Mouse (Mus musculus): Measurements from ENCODE around the gene Zfp213. TPM values are rescaled to one million over a fixed set of nuclear protein-coding genes. Genes with fewer than 3 reads are reported as not detected.

Gene Zfp213
- 16.0 and 16.4 TPM in 2 replicates for polyA plus RNA-seq (2015; fragmentation: Nextera tagmentation; extraction: Ambion mirVana)

DNA sequence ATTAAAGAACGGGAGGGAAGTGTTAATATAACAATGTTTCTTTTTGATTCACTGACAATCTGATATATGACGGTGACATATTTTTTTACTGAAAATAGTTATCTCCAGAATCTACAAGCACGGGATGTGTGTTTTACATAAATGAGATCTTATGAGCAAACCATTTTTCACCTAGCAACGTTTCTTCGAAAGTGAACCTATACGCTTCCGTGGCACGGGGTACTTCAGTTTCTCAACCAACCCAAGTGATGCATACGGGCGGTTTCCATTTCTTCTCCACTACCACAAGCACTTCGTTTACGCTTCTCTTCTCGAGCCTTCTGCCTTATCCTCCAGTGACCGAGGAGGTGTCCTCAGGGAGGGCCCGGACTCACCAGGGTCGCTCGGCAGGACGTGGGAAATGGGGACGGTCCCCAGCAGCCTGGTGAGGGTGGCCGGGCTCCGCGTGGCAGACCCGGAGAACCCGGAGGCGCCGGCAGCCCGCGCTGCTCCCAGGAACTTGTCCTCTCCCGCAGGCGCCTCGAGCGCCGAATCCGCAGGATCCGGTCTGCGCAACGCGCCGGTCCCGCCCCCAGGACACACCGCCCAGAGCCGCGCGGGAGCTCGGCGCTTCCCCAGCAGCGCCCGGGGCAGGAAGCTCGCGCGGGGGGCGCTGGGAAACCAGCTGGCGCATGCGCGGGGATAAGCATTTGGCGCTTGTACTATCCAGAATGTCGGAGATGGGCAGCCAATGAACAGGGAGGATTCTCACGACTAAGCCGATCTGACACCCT lies at the start of gene Zfp213:
TSS of gene Zfp213 (minus strand) at position 644 of the 773 bp plus-strand sequence.
- Histone ChIP-seq H3K4me1 (peaks cover 20% of the 10 kb centered on the region), H3K4me2 (peak within 1 kb of the TSS; percentile 76), H3K9me3 (replicated peaks) (no peaks in the 10 kb centered on the region), H3K4me3 (replicated peaks) (peak within 1 kb of the TSS; percentile 75), H3K9ac (replicated peaks) (peak within 1 kb of the TSS; percentile 93), H3K27ac (replicated peaks) (peak within 1 kb of the TSS; percentile 95), H3K36me3 (peaks cover 23% of the 10 kb centered on the region), H3K27me3 (replicated peaks) (no peaks in the 10 kb centered on the region)
- ATAC-seq (ENCODE audit: low FRiP score), result peak; percentile 96
- under 1% methylated on average over 59 of the region's 59 CpGs for WGBS

DNA sequence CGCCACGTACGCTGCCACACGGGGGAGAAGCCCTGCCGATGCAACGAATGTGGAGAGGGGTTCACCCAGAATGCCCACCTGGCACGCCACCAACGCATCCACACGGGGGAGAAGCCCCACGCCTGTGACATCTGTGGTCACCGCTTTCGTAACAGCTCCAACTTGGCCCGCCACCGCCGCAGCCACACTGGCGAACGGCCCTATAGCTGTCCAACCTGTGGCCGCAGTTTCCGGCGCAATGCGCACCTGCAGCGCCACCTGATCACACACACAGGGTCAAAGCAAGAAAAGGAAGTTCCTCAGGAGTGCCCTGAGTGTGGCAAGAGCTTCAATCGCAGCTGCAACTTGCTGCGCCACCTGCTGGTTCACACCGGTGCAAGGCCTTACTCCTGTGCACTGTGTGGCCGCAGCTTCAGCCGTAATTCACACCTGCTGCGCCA lies 46.3 kb upstream of the Zfp213 start:
- 84% methylated on average over 28 of the region's 28 CpGs for WGBS
- Histone ChIP-seq H3K4me2 (no peak overlapping the region), H3K4me1 (no peaks in the 10 kb centered on the region), H3K27me3 (replicated peaks) (no peaks in the 10 kb centered on the region), H3K9ac (replicated peaks) (no peak overlapping the region), H3K27ac (replicated peaks) (no peak overlapping the region), H3K4me3 (replicated peaks) (no peak overlapping the region), H3K9me3 (replicated peaks) (no peaks in the 10 kb centered on the region), H3K36me3 (no peaks in the 10 kb centered on the region)
- no peak for ATAC-seq (ENCODE audit: low FRiP score)

DNA sequence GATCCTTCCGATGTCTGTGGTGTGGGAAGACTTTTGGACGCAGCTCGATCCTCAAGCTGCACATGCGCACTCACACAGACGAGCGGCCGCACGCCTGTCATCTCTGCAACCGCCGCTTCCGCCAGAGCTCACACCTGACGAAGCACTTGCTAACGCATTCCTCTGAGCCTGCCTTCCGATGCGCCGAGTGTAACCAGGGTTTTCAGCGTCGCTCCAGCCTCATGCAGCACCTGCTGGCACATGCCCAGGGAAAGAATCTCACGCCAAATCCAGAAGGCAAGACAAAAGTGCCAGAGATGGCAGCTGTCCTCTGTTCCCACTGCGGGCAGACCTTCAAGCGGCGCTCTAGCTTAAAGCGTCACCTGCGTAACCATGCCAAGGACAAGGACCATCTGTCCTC lies 45.6 kb upstream of the Zfp213 start:
- Histone ChIP-seq H3K4me2 (no peak overlapping the region), H3K9me3 (replicated peaks) (no peaks in the 10 kb centered on the region), H3K27ac (replicated peaks) (no peak overlapping the region), H3K4me1 (no peaks in the 10 kb centered on the region), H3K36me3 (no peaks in the 10 kb centered on the region), H3K27me3 (replicated peaks) (no peaks in the 10 kb centered on the region), H3K4me3 (replicated peaks) (no peak overlapping the region), H3K9ac (replicated peaks) (no peak overlapping the region)
- no peak for ATAC-seq (ENCODE audit: low FRiP score)
- 95% methylated on average over 24 of the region's 24 CpGs for WGBS

DNA sequence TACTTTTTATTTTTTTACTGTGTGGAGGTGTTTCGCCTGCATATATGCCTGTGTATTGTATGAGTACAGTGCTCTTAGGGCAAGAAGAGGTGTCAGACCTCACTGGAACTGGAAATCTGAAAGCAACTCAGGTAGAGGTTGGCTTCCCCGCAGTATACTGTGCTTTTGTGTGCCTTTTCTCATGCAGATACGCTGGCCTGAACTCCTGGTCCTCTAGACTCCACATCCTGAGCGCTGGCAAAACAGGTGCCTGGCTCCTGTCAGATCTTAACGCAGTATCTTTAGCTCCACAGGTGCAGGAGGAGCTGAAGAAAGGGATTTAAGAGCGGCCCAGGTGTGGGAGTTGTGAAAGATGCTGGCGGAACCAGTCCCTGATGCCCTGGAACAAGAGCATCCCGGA lies 41.2 kb upstream of the Zfp213 start:
- Histone ChIP-seq H3K4me2 (no peak overlapping the region), H3K9me3 (replicated peaks) (no peaks in the 10 kb centered on the region), H3K9ac (replicated peaks) (no peak overlapping the region), H3K4me1 (no peaks in the 10 kb centered on the region), H3K27me3 (replicated peaks) (no peaks in the 10 kb centered on the region), H3K4me3 (replicated peaks) (no peak overlapping the region), H3K27ac (replicated peaks) (no peak overlapping the region), H3K36me3 (no peaks in the 10 kb centered on the region)
- no peak for ATAC-seq (ENCODE audit: low FRiP score)
- 90% methylated on average over 8 of the region's 8 CpGs for WGBS

DNA sequence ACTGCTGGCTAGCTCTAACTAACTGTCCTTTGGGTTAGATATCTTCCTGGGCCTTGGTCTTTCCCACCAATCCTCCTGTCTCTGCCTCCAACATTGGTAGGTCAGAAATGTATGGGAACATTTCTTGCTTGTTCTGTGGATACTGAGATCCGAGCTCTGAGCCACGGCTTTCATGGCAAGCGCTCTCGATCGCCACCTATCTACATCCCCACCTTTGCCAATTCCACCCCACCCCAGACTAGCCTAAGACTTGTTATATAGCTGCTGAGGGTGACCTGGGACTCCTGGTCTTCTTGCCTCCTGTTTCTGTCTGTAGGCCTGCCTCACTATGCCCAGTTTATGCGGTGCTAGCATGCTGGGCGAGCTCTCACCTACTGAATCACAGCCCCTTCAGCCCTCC lies 40.4 kb upstream of the Zfp213 start:
- H3K9me3 ChIP-seq (replicated peaks), result no peaks in the 10 kb centered on the region
- H3K4me1 ChIP-seq, result 0 out of 2 replicates have a peak, but pooled peaks cover 4% of the 10 kb centered on the region
- no peaks in the 10 kb centered on the region for H3K27me3 ChIP-seq (replicated peaks)
- ATAC-seq (ENCODE audit: low FRiP score), result no peak
- 75% methylated on average over 7 of the region's 7 CpGs for WGBS
- no peak overlapping the region for H3K4me3 ChIP-seq (replicated peaks)
- no peaks in the 10 kb centered on the region for H3K36me3 ChIP-seq
- H3K27ac ChIP-seq (replicated peaks), result no peak overlapping the region
- no peak overlapping the region for H3K9ac ChIP-seq (replicated peaks)
- H3K4me2 ChIP-seq, result no peak overlapping the region

DNA sequence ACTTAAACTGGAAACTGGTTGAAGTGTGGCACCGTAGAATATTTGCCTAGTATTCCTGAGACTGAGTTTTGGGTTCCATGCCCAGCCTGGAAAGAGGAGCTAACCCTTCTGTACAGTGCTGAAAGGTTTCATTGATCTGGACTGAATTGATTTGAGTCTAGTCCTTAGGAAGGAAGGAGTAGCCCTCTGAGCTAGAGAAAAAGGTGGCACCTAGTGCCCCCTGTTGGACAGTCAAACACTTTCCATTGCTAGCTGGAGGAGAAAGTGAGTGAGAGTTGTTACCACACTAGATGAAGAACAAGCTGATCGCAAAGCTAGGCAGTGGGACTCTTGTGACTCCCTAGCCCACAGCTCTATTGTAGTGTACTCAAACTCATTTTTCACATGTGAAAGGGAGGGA lies 39.5 kb upstream of the Zfp213 start:
- H3K4me1 ChIP-seq, result peaks cover 11% of the 10 kb centered on the region
- no peak overlapping the region for H3K27ac ChIP-seq (replicated peaks)
- 57% methylated on average over 2 of the region's 2 CpGs for WGBS
- H3K4me2 ChIP-seq, result no peak overlapping the region
- H3K4me3 ChIP-seq (replicated peaks), result no peak overlapping the region
- H3K9me3 ChIP-seq (replicated peaks), result no peaks in the 10 kb centered on the region
- no peak for ATAC-seq (ENCODE audit: low FRiP score)
- no peaks in the 10 kb centered on the region for H3K27me3 ChIP-seq (replicated peaks)
- H3K9ac ChIP-seq (replicated peaks), result no peak overlapping the region
- no peaks in the 10 kb centered on the region for H3K36me3 ChIP-seq

DNA sequence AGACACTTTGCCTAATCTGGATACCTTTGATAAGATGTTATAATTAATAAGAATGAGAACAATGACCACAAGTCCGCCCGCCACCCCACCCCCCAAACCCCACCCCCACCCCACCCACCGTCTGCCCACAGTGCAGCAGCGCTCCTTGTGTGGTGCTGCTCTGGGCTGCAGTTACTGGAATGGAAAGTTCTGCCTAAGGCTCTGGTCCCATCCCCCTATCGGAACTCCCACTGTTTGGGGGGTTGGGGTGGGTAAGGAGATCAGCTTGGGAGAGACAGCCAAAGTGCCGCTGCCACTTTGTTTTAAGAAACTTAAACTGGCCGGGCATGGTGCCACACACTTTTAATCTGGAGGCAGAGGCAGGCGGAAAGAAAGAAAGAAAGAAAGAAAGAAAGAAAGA lies 39.0 kb upstream of the Zfp213 start:
- ATAC-seq (ENCODE audit: low FRiP score), result no peak
- Histone ChIP-seq H3K36me3 (no peaks in the 10 kb centered on the region), H3K27ac (replicated peaks) (no peak overlapping the region), H3K9ac (replicated peaks) (no peak overlapping the region), H3K27me3 (replicated peaks) (no peaks in the 10 kb centered on the region), H3K9me3 (replicated peaks) (no peaks in the 10 kb centered on the region), H3K4me1 (peaks cover 14% of the 10 kb centered on the region), H3K4me3 (replicated peaks) (no peak overlapping the region), H3K4me2 (no peak overlapping the region)
- WGBS, result 40% methylated on average over 8 of the region's 8 CpGs

DNA sequence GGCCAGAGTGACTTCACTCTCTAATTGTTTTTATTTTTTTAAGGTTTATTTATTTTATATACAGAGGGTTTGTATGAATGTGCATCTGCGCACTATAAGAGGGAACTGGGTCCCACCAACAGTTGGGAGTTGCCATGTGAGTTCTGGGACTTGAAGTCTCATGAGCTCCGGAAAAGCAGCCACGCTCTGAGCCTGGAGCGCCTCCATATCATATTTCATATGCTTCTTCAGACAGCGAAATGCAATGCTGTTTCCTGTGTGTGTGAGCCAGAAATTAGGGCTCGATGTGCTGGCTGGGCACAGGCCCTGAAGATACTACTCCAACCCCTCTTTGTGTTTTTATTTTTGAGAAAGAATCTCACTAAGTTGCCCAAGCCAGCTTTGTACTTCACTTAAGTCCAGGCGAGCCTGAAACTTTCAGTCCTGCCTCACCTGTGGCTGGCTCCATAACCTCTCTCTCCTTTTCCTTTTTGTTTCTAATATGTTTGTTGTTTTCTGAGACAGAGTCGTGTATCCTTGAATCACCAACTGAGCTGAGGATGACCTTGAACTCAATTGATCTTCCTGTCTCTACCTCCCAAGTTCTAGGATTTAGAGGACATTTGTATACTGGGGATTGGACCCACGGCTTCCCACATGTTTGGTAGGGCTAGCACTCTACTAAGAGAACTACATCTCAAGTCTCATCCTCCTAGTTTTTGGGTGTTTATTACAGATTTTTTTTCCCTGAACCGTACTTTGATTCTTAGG lies 38.0 kb upstream of the Zfp213 start:
- Histone ChIP-seq H3K27me3 (replicated peaks) (no peaks in the 10 kb centered on the region), H3K4me1 (peaks cover 14% of the 10 kb centered on the region), H3K9ac (replicated peaks) (no peak overlapping the region), H3K4me3 (replicated peaks) (no peak overlapping the region), H3K36me3 (no peaks in the 10 kb centered on the region), H3K4me2 (no peak overlapping the region), H3K27ac (replicated peaks) (no peak overlapping the region), H3K9me3 (replicated peaks) (no peaks in the 10 kb centered on the region)
- ATAC-seq (ENCODE audit: low FRiP score), result no peak
- WGBS, result 56% methylated on average over 10 of the region's 10 CpGs

DNA sequence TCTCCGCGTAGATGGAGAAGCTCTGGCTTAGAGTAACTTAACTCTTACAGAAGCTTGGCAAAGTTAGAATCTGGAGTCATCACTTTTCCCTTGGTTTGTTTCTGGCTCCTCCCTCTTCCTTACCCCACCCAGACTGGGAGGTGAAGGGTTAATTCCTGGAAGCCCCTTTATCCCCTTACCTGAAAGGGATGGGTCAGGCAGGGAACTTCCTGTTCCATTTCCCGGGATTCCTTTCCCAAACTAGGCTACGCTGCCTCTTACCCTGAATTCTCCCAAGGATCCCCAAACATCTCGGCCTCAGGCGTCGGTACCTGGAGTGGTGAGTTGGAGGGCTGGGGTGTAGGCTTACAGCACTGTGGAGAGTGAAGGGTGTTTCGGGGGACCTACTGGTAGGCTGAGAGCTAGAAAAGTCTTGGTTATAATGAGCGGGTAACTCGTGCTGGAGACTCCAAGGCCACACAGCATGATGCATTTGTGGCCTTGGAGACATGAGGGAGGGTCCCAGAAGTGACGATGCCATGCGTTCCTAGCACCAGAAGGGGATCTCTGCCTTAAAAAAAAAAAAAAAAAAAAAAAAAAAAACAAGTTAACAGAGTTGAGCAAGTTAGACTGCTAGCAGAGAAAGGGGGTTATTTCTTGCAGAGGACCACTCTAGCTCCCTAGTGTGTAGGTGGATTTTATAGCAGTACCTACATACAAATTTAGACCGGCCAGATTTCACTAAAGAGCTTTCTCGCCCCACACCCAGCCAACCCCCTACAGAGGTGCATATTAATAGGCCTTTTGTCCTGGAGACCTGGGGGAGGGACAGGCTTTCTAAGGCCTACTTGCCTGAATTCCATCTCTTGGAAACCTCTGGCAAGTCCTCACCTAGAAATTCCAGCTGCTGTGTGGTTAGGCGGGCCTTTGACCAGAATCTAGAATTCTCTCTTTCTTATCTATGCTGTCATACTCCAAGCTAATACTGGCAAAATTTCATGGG lies 36.9 kb upstream of the Zfp213 start, which contains the start of gene Zscan10:
TSS of gene Zscan10 (plus strand) at position 216 of the 982 bp plus-strand sequence.
- H3K9ac ChIP-seq (replicated peaks), result no peak within 1 kb of the TSS
- no peaks in the 10 kb centered on the region for H3K27me3 ChIP-seq (replicated peaks)
- no peak within 1 kb of the TSS for H3K4me3 ChIP-seq (replicated peaks)
- H3K9me3 ChIP-seq (replicated peaks), result no peaks in the 10 kb centered on the region
- no peak for ATAC-seq (ENCODE audit: low FRiP score)
- 0 out of 2 replicates have a peak within 1 kb of the TSS, but pooled peaks have one; percentile 63 for H3K27ac ChIP-seq (replicated peaks)
- peaks cover 14% of the 10 kb centered on the region for H3K4me1 ChIP-seq
- 44% methylated on average over 15 of the region's 15 CpGs for WGBS
- peak within 1 kb of the TSS; percentile 63 for H3K4me2 ChIP-seq
- no peaks in the 10 kb centered on the region for H3K36me3 ChIP-seq

DNA sequence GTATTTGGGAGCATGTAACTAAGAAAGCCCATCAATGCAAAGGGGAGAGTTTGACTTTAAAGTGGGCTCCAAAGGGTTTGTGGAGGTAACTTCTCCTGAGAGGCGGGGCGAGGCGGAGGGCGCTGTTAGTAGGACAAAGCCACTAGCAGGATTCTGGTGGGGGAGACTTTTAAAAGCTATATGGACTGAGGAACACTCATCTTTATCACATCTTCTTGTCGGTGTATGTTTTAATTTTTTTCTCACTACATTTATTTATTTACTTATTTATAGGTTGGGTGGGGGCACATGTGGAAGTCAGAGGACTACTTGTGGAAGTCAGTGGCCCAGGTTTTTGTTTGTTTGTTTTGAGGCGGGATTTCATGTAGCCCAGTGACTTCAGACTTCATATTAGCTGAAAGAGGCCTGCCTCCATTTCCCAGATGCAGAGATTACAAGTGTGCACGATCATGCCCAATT lies 35.6 kb upstream of the Zfp213 start:
- peaks cover 14% of the 10 kb centered on the region for H3K4me1 ChIP-seq
- H3K9ac ChIP-seq (replicated peaks), result peak overlapping the region; percentile 23
- H3K27me3 ChIP-seq (replicated peaks), result no peaks in the 10 kb centered on the region
- peak overlapping the region; percentile 63 for H3K4me2 ChIP-seq
- 44% methylated on average over 7 of the region's 7 CpGs for WGBS
- peak overlapping the region; percentile 63 for H3K27ac ChIP-seq (replicated peaks)
- H3K9me3 ChIP-seq (replicated peaks), result no peaks in the 10 kb centered on the region
- peak overlapping the region; percentile 41 for H3K4me3 ChIP-seq (replicated peaks)
- ATAC-seq (ENCODE audit: low FRiP score), result no peak; the same call in 1 of the 2 replicates
- H3K36me3 ChIP-seq, result no peaks in the 10 kb centered on the region
